Mouse (Mus musculus) large intestine, adult 2 months (tissue): ENCODE results near the gene Faap20. TPM values are rescaled to one million over a fixed set of nuclear protein-coding genes. Genes with fewer than 3 reads are reported as not detected.
"Not testable (repeated sequence)": the region's sequence is repeated elsewhere in the genome, so short reads cannot be mapped to it uniquely, and the experiment has no call there.

Experiments used
- DNase-seq: peaks from one replicate; pipeline ENCODE4 v3.0.0-alpha.2; 2012; ENCODE audit warnings: low read depth, low spot score
- WGBS: fragments of 180-500 bp; shearing (Covaris S2); methylation state at CpG from one replicate; pipeline ENCODE4 v1.1.7; 2018; 5-methylcytosine and 5-hydroxymethylcytosine counted together
- polyA plus RNA-seq: library from polyadenylated mRNA; depleted of rRNA; stranded (reverse); fragments of >200 nt; gene quantifications from 2 replicates; pipeline ENCODE4 v1.2.3, GENCODE M21; 2012

The Faap20 gene
- polyA plus RNA-seq, 1 experiment, result 59.4 TPM

GRCm38 (mm10) chr4:155243233-155243632, 6.4 kb upstream of the Faap20 start:
- 89% methylated on average over 12 of the region's 12 CpGs for WGBS
- no peak for DNase-seq

- WGBS, result 55% methylated on average over 6 of the region's 6 CpGs
- no peak for DNase-seq
These were observed 3.7 kb upstream of the Faap20 start for GRCm38 (mm10) chr4:155245770-155246492.

DNA sequence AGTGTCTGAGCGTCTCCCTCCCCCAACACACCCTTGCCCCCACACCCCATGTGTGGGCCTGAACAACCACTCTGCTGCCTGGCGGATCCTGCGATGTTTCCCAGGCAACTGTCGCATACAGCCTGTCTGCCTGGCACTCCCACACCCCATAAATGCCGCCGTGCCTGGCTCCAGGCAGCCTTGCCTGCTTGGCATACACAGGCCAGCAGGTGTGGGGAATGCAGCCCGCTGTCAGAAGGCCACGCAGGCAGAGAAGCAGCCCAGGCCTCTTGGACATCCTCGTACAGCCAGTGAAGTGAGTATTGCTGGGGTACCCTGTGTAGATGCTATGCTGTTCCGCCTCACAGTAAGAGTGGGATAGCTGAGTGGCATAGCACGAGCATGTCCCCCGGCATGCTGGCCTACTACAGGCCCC, 2.9 kb upstream of the Faap20 start:
- WGBS, result 41% methylated on average over 12 of the region's 12 CpGs
- DNase-seq, result no peak

DNA sequence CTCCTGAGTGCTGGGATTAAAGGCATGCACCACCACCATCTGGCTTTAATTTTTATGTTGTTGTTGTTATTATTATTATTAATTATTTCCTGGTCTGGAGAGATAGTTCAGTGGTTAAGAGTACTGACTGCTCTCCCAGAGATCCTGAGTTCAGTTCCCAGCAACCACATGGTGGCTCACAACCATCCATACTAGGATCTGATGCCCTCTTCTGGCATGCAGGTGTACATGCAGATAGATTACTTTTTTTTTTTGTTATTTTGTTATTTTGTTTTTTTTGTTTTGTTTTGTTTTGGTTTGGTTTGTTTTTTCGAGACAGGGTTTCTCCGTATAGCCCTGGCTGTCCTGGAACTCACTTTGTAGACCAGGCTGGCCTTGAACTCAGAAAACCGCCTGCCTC, 1.5 kb upstream of the Faap20 start:
- not testable (repeated sequence) for DNase-seq
- WGBS, result 86% methylated on average over 3 of the region's 3 CpGs

DNA sequence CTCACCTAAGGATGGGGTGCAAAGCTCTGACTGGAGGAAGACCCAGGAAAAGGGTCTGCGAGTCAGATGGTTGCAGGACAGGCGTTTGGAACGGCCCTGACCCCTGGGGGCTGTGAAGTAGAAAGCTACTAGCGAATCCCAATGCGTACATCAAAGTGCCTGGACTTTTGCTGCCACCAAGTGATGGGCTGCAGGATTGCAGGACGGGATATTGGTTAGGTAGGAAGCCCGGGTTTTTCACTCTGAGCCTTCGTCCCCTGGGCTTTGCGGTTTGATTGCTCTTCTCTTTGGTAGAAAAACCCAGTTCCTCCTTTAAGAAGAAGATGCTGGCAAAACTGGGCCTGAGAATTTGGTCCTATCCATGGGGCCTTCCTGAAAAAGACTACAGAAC, 350 bp upstream of the Faap20 start:
- WGBS, result under 1% methylated on average over 9 of the region's 9 CpGs
- peak; percentile 92 for DNase-seq

DNA sequence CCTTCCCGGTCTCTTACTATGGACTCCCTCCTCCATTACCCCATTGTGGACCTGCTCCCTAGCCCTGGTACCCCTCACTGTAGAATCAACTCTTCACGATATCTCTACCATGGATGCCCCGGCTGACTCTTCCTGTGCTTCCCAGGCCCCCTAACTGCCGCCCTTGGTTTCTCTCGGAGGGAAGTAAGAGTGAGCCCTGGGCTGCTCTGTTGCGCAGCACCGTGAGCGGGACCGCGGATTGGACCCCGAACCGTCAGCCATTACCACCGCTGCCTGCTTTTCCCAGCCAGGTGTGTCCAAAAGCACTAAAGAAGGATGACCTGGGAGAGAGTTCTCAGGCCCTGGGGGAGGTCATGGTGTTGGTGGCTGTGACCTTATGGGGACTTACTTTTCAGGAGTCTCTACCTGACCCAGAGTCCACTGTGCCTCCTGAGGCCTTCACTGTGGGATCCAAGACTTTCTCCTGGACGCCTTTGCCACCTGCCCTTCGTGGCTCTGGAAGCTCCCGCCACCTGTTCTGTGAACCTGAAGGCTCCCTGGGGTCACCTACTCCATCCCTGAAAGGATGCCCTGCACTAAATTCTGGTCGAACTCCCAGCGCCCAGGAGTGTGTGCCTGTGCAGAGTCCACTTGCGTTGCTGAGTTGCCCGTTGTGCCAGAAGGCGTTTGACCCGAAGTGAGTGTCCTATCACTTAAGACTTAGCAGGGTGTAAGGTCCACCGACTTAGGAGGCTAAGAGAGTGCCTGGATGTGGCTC, 937 bp downstream of the Faap20 start:
- WGBS, result 10% methylated on average over 23 of the region's 23 CpGs
- DNase-seq, result no peak

DNA sequence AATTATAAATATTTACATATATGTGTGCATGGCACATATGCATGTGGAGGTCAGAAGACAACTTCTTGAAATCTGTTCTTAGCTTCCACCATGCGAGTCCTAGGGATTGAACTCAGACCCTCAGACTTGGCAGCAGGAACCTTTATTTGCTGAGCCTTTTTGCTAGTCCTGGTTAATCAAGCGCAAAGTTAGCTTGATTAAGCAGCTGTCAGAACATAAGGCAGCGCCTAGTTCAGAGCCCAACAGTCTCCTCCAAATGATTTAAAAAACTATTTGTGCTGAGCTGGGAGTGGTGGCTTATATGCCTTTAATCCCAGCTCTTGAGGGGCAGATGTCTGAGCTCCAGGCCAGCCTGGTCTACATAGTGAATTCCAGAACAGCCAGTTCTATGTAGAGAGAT, 1.5 kb downstream of the Faap20 start:
- WGBS, result 77% methylated on average over 3 of the region's 3 CpGs
- no peak for DNase-seq

DNA sequence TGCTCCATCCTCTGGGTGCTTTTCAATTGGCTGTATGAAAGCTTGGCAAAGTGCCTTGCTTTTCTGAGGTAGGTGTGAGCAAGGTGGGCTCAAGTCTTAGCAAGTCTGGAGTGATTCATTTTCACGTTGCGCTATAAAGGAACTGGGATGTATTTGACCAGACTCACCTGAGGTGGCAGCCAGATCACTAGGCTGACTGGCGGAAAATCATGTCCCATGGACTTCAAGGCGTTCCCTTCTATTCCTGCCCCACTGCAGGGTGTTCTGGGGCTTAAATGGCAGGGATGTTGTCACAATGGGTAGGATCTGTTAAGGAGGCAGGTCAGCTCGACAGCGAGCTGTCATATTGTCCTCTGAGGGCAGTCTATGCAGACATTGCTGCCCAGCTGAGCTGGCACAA, 2.7 kb downstream of the Faap20 start:
- 82% methylated on average over 6 of the region's 6 CpGs for WGBS
- no peak for DNase-seq

- WGBS, result 86% methylated on average over 3 of the region's 3 CpGs
These were observed 15.1 kb downstream of the Faap20 start for GRCm38 (mm10) chr4:155264521-155265321.

GRCm38 (mm10) chr4:155267047-155267543, 17.5 kb downstream of the Faap20 start:
- no peak for DNase-seq
- WGBS, result 54% methylated on average over 7 of the region's 7 CpGs

More at GRCm38 (mm10) chr4:155264521-155265321, 15.1 kb downstream of the Faap20 start:
- DNase-seq, result no peak

DNA sequence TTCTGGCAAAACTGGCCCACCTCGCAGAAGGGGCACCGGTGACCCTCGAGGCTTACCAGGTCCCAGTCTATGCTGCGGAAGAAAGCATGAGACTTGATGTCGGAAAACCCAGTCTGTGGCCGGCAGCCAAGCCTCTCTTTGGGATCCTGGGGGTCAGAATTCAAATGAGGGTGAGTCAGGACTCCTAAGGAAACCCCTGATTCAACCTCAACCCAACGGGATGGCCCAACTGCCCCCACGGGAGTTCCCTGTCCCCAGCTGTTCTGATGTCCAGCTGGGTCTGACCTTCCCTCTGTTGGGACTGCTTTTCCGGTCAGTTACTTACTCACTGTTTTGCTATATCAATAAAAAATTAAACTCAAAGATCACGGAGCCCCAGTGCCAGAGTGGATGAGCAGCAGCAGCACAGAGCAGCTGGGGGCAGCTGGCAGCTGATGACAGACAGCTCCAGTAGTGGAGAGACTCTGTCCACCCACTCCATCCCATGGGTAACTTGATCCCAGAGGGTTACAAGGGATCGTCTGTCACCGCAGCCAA, 18.1 kb downstream of the Faap20 start:
- WGBS, result 63% methylated on average over 12 of the region's 12 CpGs
- DNase-seq, result no peak

GRCm38 (mm10) chr4:155268382-155268781, 18.8 kb downstream of the Faap20 start:
- no peak for DNase-seq
- 32% methylated on average over 5 of the region's 5 CpGs for whole genome bisulfite sequencing

DNA sequence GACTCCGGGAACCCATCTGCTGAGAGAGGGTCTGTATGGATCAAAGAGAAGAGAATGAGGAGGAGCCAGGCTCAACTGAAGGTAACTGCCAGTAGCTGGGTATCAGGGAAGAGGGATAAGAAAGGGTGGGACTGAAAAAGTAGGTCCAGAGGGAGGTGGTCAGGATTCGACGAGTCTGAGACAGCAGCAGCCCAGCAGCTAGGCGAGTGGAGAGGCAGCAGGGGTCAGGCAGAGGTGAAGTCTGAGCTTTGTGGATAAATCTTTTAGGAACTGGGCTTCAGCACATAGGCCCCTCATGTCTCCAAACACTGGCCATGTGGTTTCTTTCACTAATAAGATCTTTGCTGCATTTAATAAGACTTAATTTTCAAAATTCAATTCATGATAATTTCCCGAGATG, 24.8 kb downstream of the Faap20 start:
- 67% methylated on average over 5 of the region's 5 CpGs for WGBS
- DNase-seq, result no peak

DNA sequence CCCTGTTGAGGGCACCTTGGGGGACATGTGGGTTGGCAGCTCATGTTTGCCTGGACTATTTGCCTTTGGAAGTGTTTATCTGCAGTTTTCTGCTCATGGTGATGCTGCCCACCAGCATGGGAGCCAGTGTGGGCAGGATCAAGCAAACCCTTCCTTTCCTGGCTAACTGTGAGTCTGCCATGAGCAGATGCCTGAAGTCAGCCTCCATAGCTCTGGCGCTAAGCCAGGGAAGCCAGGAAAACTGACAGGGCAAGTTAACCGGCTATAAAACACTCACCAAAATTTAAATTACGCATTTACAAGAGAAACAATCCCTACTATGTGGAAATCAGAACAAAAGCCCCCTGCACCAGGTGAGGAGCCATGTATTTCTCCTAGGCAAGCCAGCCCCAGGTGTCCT, 25.2 kb downstream of the Faap20 start:
- no peak for DNase-seq
- 26% methylated on average over 3 of the region's 3 CpGs for WGBS

GRCm38 (mm10) chr4:155277963-155278362, 28.4 kb downstream of the Faap20 start:
- 88% methylated on average over 6 of the region's 6 CpGs for WGBS

DNA sequence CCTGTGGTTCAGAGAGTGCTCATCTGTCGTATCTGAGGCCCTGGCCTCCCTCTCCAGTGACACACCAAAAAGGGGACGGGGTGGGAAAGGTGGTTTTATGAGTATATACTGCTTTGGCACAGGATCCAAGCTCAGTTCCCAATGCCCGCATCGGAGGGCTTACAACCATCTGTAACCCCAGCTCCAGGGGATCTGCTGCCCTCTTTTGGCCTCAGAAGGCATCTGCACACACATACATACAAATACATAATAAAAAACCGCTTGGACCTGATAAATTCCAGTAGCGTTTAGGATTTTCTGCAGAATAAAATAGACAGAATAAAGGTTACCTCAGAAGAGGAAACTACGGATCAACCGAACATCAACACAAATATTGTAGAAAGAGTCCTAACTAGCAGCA, 29.5 kb downstream of the Faap20 start:
- DNase-seq, result no peak
- 91% methylated on average over 8 of the region's 8 CpGs for WGBS

More at GRCm38 (mm10) chr4:155277963-155278362, 28.4 kb downstream of the Faap20 start:
- no peak for DNase-seq

DNA sequence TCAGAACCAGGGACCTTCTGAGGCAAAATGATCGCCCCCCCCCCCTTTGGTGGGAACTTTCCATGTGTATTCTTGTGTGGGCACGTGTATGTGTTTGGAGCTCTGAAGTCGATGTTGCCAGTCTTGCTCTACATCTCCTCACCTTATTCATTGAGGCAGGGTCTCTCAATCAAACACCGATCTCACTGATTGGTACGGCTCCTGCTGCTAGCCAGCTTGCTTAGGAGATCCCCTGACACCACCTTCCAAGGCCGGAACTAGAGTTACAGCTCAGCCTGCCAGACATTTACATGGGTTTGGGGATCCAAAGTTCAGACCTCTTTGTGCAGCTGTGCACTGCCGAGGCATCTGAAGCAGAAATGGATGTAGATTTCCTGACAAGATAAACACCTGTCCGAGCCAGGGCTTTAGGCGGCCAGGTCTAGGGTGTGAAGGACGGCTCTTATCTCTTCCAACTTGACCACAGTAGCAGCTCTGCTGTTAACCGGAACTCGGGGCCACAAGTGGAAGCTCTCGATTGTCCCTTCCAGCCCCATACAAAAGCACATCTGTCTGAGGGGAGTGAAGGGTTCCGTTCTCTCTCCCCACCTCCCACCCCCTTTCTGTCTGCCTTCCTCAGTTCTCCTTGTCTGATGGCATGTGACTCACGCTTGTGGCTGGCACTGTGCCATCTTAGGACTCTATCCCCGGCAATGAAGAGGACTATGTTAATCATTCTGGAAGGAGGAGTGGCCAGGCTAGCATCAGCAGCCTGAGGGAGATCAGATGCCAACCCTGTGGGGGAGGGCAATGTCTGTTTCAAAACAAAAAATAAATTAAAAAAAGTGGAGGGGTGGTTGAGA, 30.5 kb downstream of the Faap20 start:
- WGBS, result 22% methylated on average over 16 of the region's 16 CpGs

DNA sequence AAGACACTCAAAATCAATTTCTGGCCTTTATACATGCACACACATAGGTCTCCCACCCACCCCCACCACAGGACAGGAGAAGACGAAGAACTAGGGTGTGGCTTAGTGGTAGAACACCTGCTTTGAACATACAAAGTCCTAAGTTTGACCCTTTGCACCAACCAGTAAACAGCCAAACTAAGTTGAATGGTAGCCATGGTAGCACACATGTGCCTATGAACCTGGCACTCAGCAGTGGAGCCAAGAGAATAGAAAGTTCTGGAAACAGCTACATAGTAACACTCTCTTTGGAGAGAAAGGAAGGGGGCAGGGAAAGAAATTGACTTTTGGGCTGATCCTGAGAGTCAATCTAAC, 31.1 kb downstream of the Faap20 start:
- WGBS, result 33% methylated on average over 1 of the region's 1 CpGs
- DNase-seq, result peak; percentile 19

More for the DNA sequence above, 30.5 kb downstream of the Faap20 start:
- peak; percentile 46 for DNase-seq

- no peak for DNase-seq
- 73% methylated on average over 2 of the region's 2 CpGs for WGBS
These were observed 31.6 kb downstream of the Faap20 start for GRCm38 (mm10) chr4:155281227-155281626.
